Mouse (Mus musculus) myocyte (in vitro differentiated cells): ENCODE data around the gene Prr14l. TPM values are rescaled to one million over a fixed set of nuclear protein-coding genes. Genes with fewer than 3 reads are reported as not detected.

Experiments
- H3K27me3 ChIP-seq: one replicate; pipeline ENCODE4 v1.6.1; 2011; ENCODE audit not compliant: control insufficient read depth, insufficient read depth, insufficient read length
- H3K36me3 ChIP-seq: one replicate; pipeline ENCODE4 v1.6.1; 2011; ENCODE audit not compliant: control insufficient read depth, insufficient read depth
- H3K4me2 ChIP-seq: one replicate; pipeline ENCODE4 v1.6.1; 2011; ENCODE audit warnings: low read depth, control low read depth
- H3K4me3 ChIP-seq: one replicate; pipeline ENCODE4 v1.5.1; 2011; ENCODE audit warnings: mild to moderate bottlenecking, control low read depth, moderate library complexity
- H3K79me2 ChIP-seq: one replicate; pipeline ENCODE4 v1.6.1; 2011; ENCODE audit not compliant: control insufficient read depth, insufficient read depth
- H3ac ChIP-seq: one replicate; pipeline ENCODE4 v1.6.1; 2011; ENCODE audit not compliant: control insufficient read depth, insufficient read length
- CEBPB ChIP-seq: IDR thresholded peaks from 2 replicates; pipeline ENCODE4 v1.6.1; 2011; ENCODE audit warnings: mild to moderate bottlenecking, moderate library complexity; ENCODE audit not compliant: poor library complexity, insufficient read depth, severe bottlenecking
- E2F4 ChIP-seq: IDR thresholded peaks from one replicate; pipeline ENCODE4 v1.6.1; 2011; ENCODE audit warnings: mild to moderate bottlenecking, control low read depth, moderate library complexity; ENCODE audit not compliant: insufficient read depth
- MAX ChIP-seq: IDR thresholded peaks from one replicate; pipeline ENCODE4 v1.6.1; 2011; ENCODE audit warnings: low read depth, mild to moderate bottlenecking, control low read depth
- MYOD1 ChIP-seq, 3 experiments: IDR thresholded peaks; one replicate each; pipeline ENCODE4 v1.6.1; 2011; ENCODE audit warnings: control low read depth in 2 of 3, low read depth in 2 of 3, mild to moderate bottlenecking in 2 of 3, moderate library complexity in 1 of 3; ENCODE audit not compliant: insufficient read length in 2 of 3, control insufficient read depth in 1 of 3
- MYOG ChIP-seq, 3 experiments: IDR thresholded peaks; one replicate each; pipeline ENCODE4 v1.6.1; 2011; ENCODE audit warnings: control low read depth in 2 of 3, low read depth in 2 of 3, mild to moderate bottlenecking in 2 of 3; ENCODE audit not compliant: insufficient read length in 2 of 3, control insufficient read depth in 1 of 3, insufficient read depth in 1 of 3
- POLR2A ChIP-seq: IDR thresholded peaks from one replicate; pipeline ENCODE4 v1.6.1; 2011; ENCODE audit warnings: low read depth, mild to moderate bottlenecking, control low read depth, moderate library complexity; ENCODE audit not compliant: insufficient read length
- POLR2AphosphoS2 ChIP-seq: IDR thresholded peaks from one replicate; pipeline ENCODE4 v1.6.1; 2011; ENCODE audit warnings: low read depth, control low read depth; ENCODE audit not compliant: insufficient read length
- REST ChIP-seq: IDR thresholded peaks from one replicate; pipeline ENCODE4 v1.6.1; 2011; ENCODE audit warnings: mild to moderate bottlenecking, control low read depth, moderate library complexity; ENCODE audit not compliant: insufficient read depth, insufficient read length
- SRF ChIP-seq: IDR thresholded peaks from one replicate; pipeline ENCODE4 v1.6.1; 2011; ENCODE audit warnings: low read depth; ENCODE audit not compliant: control insufficient read depth, insufficient read length
- TCF12 ChIP-seq: IDR thresholded peaks from one replicate; pipeline ENCODE4 v1.6.1; 2011; ENCODE audit warnings: mild to moderate bottlenecking, control low read depth; ENCODE audit not compliant: poor library complexity, insufficient read depth, severe bottlenecking
- TCF3 ChIP-seq: IDR thresholded peaks from one replicate; pipeline ENCODE4 v1.6.1; 2011; ENCODE audit warnings: low read depth, control low read depth; ENCODE audit not compliant: insufficient read length
- USF1 ChIP-seq: IDR thresholded peaks from one replicate; pipeline ENCODE4 v1.6.1; 2011; ENCODE audit warnings: low read depth, mild to moderate bottlenecking, control low read depth, moderate library complexity
- polyA plus RNA-seq: library from polyadenylated mRNA; unstranded; fragments of >200 nt; fragmentation: generic; extraction: Trizol; gene quantifications from one replicate; pipeline ENCODE4 v1.2.1, GENCODE M21; 2012; ENCODE audit warnings: missing spikeins

The Prr14l gene
- polyA plus RNA-seq, 1 experiment = 4.7 TPM

DNA sequence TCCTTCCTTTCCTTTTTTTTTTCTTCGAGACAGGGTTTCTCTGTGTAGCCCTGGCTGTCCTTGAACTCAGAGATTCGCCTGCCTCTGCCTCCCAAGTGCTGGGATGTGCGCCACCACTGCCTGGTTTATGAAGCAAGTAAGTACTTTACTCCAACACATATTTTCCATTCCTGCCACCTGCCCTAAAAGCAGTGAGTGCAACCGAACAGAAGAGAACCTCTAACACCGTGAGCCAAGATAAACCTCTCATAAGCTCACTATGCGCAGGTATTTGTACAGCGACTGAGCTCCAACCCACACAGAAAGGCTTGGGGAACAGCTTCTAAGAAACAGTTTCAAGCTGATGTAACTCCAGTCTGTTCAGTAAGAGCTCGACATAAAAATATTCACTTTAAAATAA lies 97.9 kb downstream of the Prr14l start:
- H3K4me3 ChIP-seq = no peak overlapping the region
- H3K4me2 ChIP-seq = no peak overlapping the region
- no peaks in the 10 kb centered on the region for H3K79me2 ChIP-seq
- no peaks in the 10 kb centered on the region for H3K36me3 ChIP-seq
- no peak for TF ChIP-seq USF1
- no peak for TF ChIP-seq MYOG (IDR thresholded peaks at IDR 0.05; ENCODE audit: control insufficient read depth in 1 of 3, insufficient read depth in 1 of 3, insufficient read length in 2 of 3, low read depth in 2 of 3)
- no peak for TF ChIP-seq POLR2AphosphoS2
- no peak for TF ChIP-seq SRF
- no peak for TF ChIP-seq MAX
- TF ChIP-seq TCF12 = no peak
- no peak for TF ChIP-seq E2F4
- no peak for TF ChIP-seq POLR2A
- TF ChIP-seq CEBPB = no peak
- no peak for TF ChIP-seq MYOD1 (IDR thresholded peaks at IDR 0.05; ENCODE audit: control insufficient read depth in 1 of 3, insufficient read length in 2 of 3, low read depth in 2 of 3)
- no peak for TF ChIP-seq REST
- no peak for TF ChIP-seq TCF3
- no peaks in the 10 kb centered on the region for H3K27me3 ChIP-seq
- H3ac ChIP-seq = no peak overlapping the region

GRCm38 (mm10) chr5:32751736-32752135 lies 102.3 kb downstream of the Prr14l start:
- H3K27me3 ChIP-seq = no peaks in the 10 kb centered on the region
- H3ac ChIP-seq = no peak overlapping the region
- TF ChIP-seq USF1 (no peak), MYOD1 (IDR thresholded peaks at IDR 0.05; ENCODE audit: control insufficient read depth in 1 of 3, insufficient read length in 2 of 3, low read depth in 2 of 3) (peak in 1 of 3 experiments; percentile 50)
- H3K4me3 ChIP-seq = no peak overlapping the region
- no peak overlapping the region for H3K4me2 ChIP-seq
- H3K36me3 ChIP-seq = no peaks in the 10 kb centered on the region
- peaks cover 6% of the 10 kb centered on the region for H3K79me2 ChIP-seq

GRCm38 (mm10) chr5:32748936-32749335 lies 105.1 kb downstream of the Prr14l start:
- Histone ChIP-seq H3K4me2 (no peak overlapping the region), H3K27me3 (no peaks in the 10 kb centered on the region), H3K79me2 (peaks cover 25% of the 10 kb centered on the region), H3ac (no peak overlapping the region), H3K36me3 (no peaks in the 10 kb centered on the region), H3K4me3 (no peak overlapping the region)
- TF ChIP-seq TCF12 (no peak), USF1 (no peak), POLR2A (no peak), CEBPB (no peak), POLR2AphosphoS2 (no peak), TCF3 (no peak), MYOG (IDR thresholded peaks at IDR 0.05; ENCODE audit: control insufficient read depth in 1 of 3, insufficient read depth in 1 of 3, insufficient read length in 2 of 3, low read depth in 2 of 3) (no peak), MAX (no peak), SRF (no peak), MYOD1 (IDR thresholded peaks at IDR 0.05; ENCODE audit: control insufficient read depth in 1 of 3, insufficient read length in 2 of 3, low read depth in 2 of 3) (no peak), E2F4 (no peak), REST (no peak)

- TF ChIP-seq USF1 (no peak), TCF3 (no peak)
- H3ac ChIP-seq = no peak overlapping the region
- no peaks in the 10 kb centered on the region for H3K36me3 ChIP-seq
- peak overlapping the region; percentile 58 for H3K4me3 ChIP-seq
- peaks cover 35% of the 10 kb centered on the region for H3K79me2 ChIP-seq
- no peaks in the 10 kb centered on the region for H3K27me3 ChIP-seq
- H3K4me2 ChIP-seq = peak overlapping the region; percentile 73
These were observed 106.2 kb downstream of the Prr14l start for GRCm38 (mm10) chr5:32747650-32748375.

- TF ChIP-seq TCF3 (no peak), POLR2A (peak; percentile 72), POLR2AphosphoS2 (peak; percentile 58)
- H3K4me3 ChIP-seq = peak overlapping the region; percentile 58
- H3K27me3 ChIP-seq = no peaks in the 10 kb centered on the region
- H3ac ChIP-seq = peak overlapping the region; percentile 5
- peak overlapping the region; percentile 97 for H3K4me2 ChIP-seq
- no peaks in the 10 kb centered on the region for H3K36me3 ChIP-seq
- peaks cover 38% of the 10 kb centered on the region for H3K79me2 ChIP-seq
These were observed 108.1 kb downstream of the Prr14l start for GRCm38 (mm10) chr5:32745705-32746655.
